Mouse (Mus musculus): ENCODE measurements around the gene Plekhg3. TPM values are rescaled to one million over a fixed set of nuclear protein-coding genes. Genes with fewer than 3 reads are reported as not detected.

Plekhg3 gene
- total and polyA plus RNA-seq, 2 experiments from 2014 or later = 1.1 to 4.1 TPM

- Histone ChIP-seq H3K27ac (ENCODE audit: low read depth, low read length) (no peak overlapping the region), H3K27me3 (ENCODE audit: insufficient read depth, low read length) (no peaks in the 10 kb centered on the region), H3K4me1 (ENCODE audit: insufficient read depth) (no peaks in the 10 kb centered on the region), H3K9ac (no peak overlapping the region), H3K36me3 (ENCODE audit: insufficient read depth) (no peaks in the 10 kb centered on the region), H3K4me2 (ENCODE audit: low read depth) (no peak overlapping the region), H3K9me3 (ENCODE audit: low read length) (no peaks in the 10 kb centered on the region), H3K4me3 (ENCODE audit: low read depth, low read length) (no peak overlapping the region)
- DNase-seq (no peak), ATAC-seq (no peak)
- WGBS = 47% methylated on average over 5 of the region's 5 CpGs
- TF ChIP-seq CTCF (IDR thresholded peaks at IDR 0.05; ENCODE audit: low read depth) = no peak
Measured at GRCm38 (mm10) chr12:76507791-76508190, 22.9 kb upstream of the Plekhg3 start.

DNA sequence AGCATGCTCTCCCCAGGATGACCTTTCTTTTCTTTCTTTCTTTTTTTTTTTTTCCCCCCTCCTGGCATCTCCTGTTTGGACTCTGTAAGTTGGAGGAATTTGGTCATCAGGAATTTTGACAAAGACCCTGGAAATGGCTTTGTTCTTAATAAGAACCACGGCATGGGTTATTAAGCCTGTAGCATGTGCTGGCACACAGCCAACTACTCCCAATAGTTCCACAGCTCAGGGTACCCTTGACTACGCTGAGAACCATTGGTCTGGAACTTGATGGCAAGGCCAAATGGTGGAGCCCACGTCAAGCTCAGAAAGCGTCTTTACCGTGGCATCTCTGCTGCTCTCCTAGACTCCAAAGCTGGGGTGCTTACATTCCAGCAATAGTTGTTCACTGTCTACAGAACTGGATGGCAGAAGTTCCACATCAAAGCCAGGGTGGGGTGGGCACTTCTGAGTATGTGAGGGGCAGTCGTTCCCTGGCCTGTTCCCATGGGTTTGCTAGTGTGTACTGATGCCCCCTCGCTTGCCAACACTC, 21.7 kb upstream of the Plekhg3 start:
- Histone ChIP-seq H3K36me3 (ENCODE audit: insufficient read depth) (no peaks in the 10 kb centered on the region), H3K27ac (ENCODE audit: low read depth, low read length) (no peak overlapping the region), H3K27me3 (ENCODE audit: insufficient read depth, low read length) (no peaks in the 10 kb centered on the region), H3K9me3 (ENCODE audit: low read length) (no peaks in the 10 kb centered on the region), H3K4me2 (ENCODE audit: low read depth) (no peak overlapping the region), H3K9ac (no peak overlapping the region), H3K4me3 (ENCODE audit: low read depth, low read length) (no peak overlapping the region), H3K4me1 (ENCODE audit: insufficient read depth) (no peaks in the 10 kb centered on the region)
- 60% methylated on average over 7 of the region's 7 CpGs for WGBS
- no peak for ATAC-seq
- no peak for DNase-seq
- TF ChIP-seq CTCF (IDR thresholded peaks at IDR 0.05; ENCODE audit: low read depth) = no peak

DNA sequence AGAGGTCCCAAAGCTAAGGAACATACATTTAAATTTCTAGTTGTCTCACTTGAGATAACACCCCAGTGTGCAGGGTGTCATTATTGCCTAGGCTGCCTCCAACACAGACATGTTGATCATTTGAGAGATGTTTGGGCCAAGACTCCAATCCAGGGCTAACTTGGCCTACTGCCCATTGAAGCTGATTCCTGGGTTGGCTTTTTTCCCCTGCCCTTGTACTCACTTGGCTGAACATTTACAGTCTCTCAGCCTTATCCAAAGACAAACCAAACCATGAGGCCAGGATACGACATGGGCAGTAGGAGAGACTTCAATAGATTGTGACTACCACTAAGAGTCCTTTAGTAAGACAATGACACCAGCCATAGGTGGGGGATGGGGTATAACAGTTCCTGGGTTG, 18.0 kb upstream of the Plekhg3 start:
- H3K4me1 ChIP-seq (ENCODE audit: insufficient read depth) = no peaks in the 10 kb centered on the region
- DNase-seq = no peak
- H3K27me3 ChIP-seq (ENCODE audit: insufficient read depth, low read length) = no peaks in the 10 kb centered on the region
- no peak for TF ChIP-seq CTCF (IDR thresholded peaks at IDR 0.05; ENCODE audit: low read depth)
- no peak for ATAC-seq
- WGBS = 68% methylated on average over 1 of the region's 1 CpGs
- H3K4me2 ChIP-seq (ENCODE audit: low read depth) = no peak overlapping the region
- no peaks in the 10 kb centered on the region for H3K36me3 ChIP-seq (ENCODE audit: insufficient read depth)
- H3K4me3 ChIP-seq (ENCODE audit: low read depth, low read length) = no peak overlapping the region
- H3K9ac ChIP-seq = no peak overlapping the region
- no peaks in the 10 kb centered on the region for H3K9me3 ChIP-seq (ENCODE audit: low read length)
- no peak overlapping the region for H3K27ac ChIP-seq (ENCODE audit: low read depth, low read length)

GRCm38 (mm10) chr12:76514842-76515241, 15.8 kb upstream of the Plekhg3 start:
- no peak overlapping the region for H3K4me2 ChIP-seq (ENCODE audit: low read depth)
- H3K27ac ChIP-seq (ENCODE audit: low read depth, low read length) = no peak overlapping the region
- no peaks in the 10 kb centered on the region for H3K9me3 ChIP-seq (ENCODE audit: low read length)
- no peak for DNase-seq
- ATAC-seq = no peak
- no peaks in the 10 kb centered on the region for H3K27me3 ChIP-seq (ENCODE audit: insufficient read depth, low read length)
- H3K4me1 ChIP-seq (ENCODE audit: insufficient read depth) = no peaks in the 10 kb centered on the region
- H3K36me3 ChIP-seq (ENCODE audit: insufficient read depth) = no peaks in the 10 kb centered on the region
- no peak overlapping the region for H3K4me3 ChIP-seq (ENCODE audit: low read depth, low read length)
- H3K9ac ChIP-seq = no peak overlapping the region
- WGBS = 40% methylated on average over 4 of the region's 4 CpGs
- TF ChIP-seq CTCF (IDR thresholded peaks at IDR 0.05; ENCODE audit: low read depth) = no peak

GRCm38 (mm10) chr12:76518000-76518399, 12.7 kb upstream of the Plekhg3 start:
- WGBS = 88% methylated on average over 9 of the region's 9 CpGs
- TF ChIP-seq CTCF (IDR thresholded peaks at IDR 0.05; ENCODE audit: low read depth) = no peak
- ATAC-seq = no peak

DNA sequence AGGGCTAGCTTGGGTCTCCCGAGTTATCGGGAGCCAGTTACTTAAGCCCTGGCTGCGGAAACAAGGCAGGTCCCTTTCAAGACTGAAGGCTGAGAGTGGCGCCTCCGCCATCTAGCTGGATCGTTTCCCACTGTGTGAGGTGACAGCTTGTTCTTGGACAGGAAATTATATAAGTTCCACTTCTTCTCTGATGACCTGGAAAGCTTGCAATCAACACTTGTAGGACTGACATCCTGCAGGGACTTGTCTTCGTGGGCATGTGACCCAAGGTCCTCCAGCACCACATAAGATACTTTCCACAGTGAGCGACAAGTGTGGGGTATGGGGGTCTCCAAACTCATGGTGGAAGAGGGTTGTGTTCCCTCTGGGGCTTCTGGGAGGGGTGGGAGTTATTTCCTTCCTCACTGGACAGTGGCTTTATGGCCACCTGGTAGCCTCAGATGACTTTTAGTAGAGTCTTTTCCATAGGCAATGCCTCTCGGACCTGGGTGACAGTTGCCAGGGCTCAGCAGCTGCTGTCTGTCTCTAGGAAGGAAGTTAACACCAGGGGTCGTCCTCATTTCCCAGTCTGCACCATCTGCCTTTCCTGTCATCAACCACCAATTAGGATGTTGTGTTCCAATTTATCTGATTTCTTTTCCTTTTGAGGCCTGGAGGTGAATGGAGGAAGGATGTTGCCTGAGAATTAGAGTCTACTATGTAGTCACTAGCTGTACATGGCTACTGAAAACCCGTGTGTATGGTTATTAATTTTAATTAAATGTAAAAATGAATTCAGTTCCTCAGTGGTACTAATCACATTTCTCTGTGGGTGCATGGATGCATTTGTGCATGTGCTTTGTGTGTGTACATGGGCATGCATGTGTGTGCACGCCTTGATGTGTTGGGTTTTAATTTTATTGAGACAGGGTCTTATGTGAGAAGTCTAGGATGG, 11.5 kb upstream of the Plekhg3 start:
- Histone ChIP-seq H3K36me3 (ENCODE audit: insufficient read depth) (no peaks in the 10 kb centered on the region), H3K9ac (no peak overlapping the region), H3K9me3 (ENCODE audit: low read length) (no peaks in the 10 kb centered on the region), H3K27me3 (ENCODE audit: insufficient read depth, low read length) (no peaks in the 10 kb centered on the region), H3K4me1 (ENCODE audit: insufficient read depth) (no peaks in the 10 kb centered on the region), H3K27ac (ENCODE audit: low read depth, low read length) (no peak overlapping the region), H3K4me3 (ENCODE audit: low read depth, low read length) (no peak overlapping the region), H3K4me2 (ENCODE audit: low read depth) (no peak overlapping the region)
- no peak for TF ChIP-seq CTCF (IDR thresholded peaks at IDR 0.05; ENCODE audit: low read depth)
- ATAC-seq (no peak), DNase-seq (no peak)
- 84% methylated on average over 12 of the region's 12 CpGs for WGBS

More at GRCm38 (mm10) chr12:76518000-76518399, 12.7 kb upstream of the Plekhg3 start:
- Histone ChIP-seq H3K4me1 (ENCODE audit: insufficient read depth) (no peaks in the 10 kb centered on the region), H3K4me2 (ENCODE audit: low read depth) (no peak overlapping the region), H3K27ac (ENCODE audit: low read depth, low read length) (no peak overlapping the region), H3K36me3 (ENCODE audit: insufficient read depth) (no peaks in the 10 kb centered on the region), H3K9ac (no peak overlapping the region), H3K27me3 (ENCODE audit: insufficient read depth, low read length) (no peaks in the 10 kb centered on the region), H3K4me3 (ENCODE audit: low read depth, low read length) (no peak overlapping the region), H3K9me3 (ENCODE audit: low read length) (no peaks in the 10 kb centered on the region)
- no peak for DNase-seq

DNA sequence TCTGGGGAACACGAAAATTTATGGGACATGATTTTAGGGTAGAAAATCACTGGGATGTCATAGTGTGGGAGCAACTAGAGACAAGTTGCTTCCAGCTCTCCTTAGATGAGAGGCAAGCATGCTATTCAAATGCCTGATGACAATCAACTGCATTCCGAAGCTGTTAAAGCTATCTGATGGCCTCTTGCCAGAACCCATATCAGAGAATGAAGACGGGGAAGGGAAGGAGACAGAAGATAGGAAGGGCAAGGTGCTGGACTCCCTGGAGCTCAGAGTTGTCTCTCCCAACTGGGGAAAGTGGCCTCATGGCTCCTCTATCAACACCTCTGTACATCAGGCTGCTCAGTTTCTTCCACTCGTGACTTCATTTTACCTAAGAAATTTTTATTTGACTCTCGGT, 7.0 kb upstream of the Plekhg3 start:
- Histone ChIP-seq H3K4me3 (ENCODE audit: low read depth, low read length) (no peak overlapping the region), H3K4me2 (ENCODE audit: low read depth) (no peak overlapping the region), H3K9me3 (ENCODE audit: low read length) (no peaks in the 10 kb centered on the region), H3K36me3 (ENCODE audit: insufficient read depth) (no peaks in the 10 kb centered on the region), H3K4me1 (ENCODE audit: insufficient read depth) (no peaks in the 10 kb centered on the region), H3K27ac (ENCODE audit: low read depth, low read length) (no peak overlapping the region), H3K9ac (no peak overlapping the region), H3K27me3 (ENCODE audit: insufficient read depth, low read length) (no peaks in the 10 kb centered on the region)
- WGBS = 72% methylated on average over 5 of the region's 5 CpGs
- ATAC-seq = no peak
- no peak for TF ChIP-seq CTCF (IDR thresholded peaks at IDR 0.05; ENCODE audit: low read depth)
- DNase-seq = no peak
